In the genomic region with DNA sequence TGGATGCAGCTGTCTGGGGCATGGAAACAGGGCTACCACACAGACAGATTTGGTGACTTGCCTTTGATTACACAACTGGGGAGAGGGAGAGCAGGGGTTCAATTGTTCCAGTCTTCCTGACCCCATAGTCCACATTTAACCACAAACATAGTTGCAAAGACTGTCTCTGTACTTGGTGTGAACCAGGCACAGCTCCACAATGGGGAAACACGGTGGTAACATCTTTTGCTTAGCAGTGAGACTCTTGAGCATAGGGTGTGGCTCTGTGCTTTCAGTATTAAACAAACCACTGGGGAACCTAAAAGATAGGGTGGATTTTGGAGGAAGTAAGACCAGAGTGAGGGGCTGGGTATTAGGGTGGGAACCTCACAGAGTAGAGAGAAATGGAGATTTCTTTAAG, we compare ENCODE assay signal across 24 mouse cellular contexts. TPM values are rescaled to one million over a fixed set of nuclear protein-coding genes. Genes with fewer than 3 reads are reported as not detected.
DNase-seq lines count a peak whose midpoint lies in the region; ATAC-seq and TF ChIP-seq lines count a peak whose summit lies in the region.
"Had no signal": no experiment of that assay in that cellular context is flagged by ENCODE, and none has a peak within 500 bp of the region (broad histone marks: within the 10 kb centered on the region; RNA-seq: fewer than 3 reads in every experiment).

No protein-coding gene starts in this region.

- no peak overlapping the region for H3K4me3 ChIP-seq in CH12.LX (replicated peaks in 1 of 3; ENCODE audit: low read depth in 2 of 3, low read length in 2 of 3, poor library complexity in 1 of 3)
- no peak overlapping the region for H3K4me3 ChIP-seq in heart, embryonic 11.5 days (ENCODE audit: low read depth, low read length)
- H3K4me3 ChIP-seq: forebrain, embryonic 10.5 days; forebrain, embryonic 13.5 days; heart, embryonic 13.5 days; hindbrain, embryonic 12.5 days; hindbrain, embryonic 15.5 days had no signal

- ATAC-seq in granulocyte monocyte progenitor cell, adult 5-6 weeks (replicated peaks; ENCODE audit: poor library complexity, severe bottlenecking): peak; percentile 87
- ATAC-seq in monocyte, adult 5-6 weeks (replicated peaks; ENCODE audit: insufficient number of reproducible peaks, low FRiP score, low TSS enrichment, poor library complexity, severe bottlenecking): peak; percentile 86
- ATAC-seq in heart, embryonic 11.5 days (replicated peaks; ENCODE audit: insufficient number of reproducible peaks, low FRiP score, low TSS enrichment): no peak
- ATAC-seq: forebrain, embryonic 13.5 days; forebrain, embryonic 16.5 days had no signal

- WGBS in heart, embryonic 11.5 days (ENCODE audit: insufficient replicate concordance): 76% methylated on average over 1 of the region's 1 CpGs

- H3K36me3 ChIP-seq in CH12.LX (replicated peaks in 1 of 2; ENCODE audit: control insufficient read depth in 1 of 2, insufficient read depth in 1 of 2, low read length in 1 of 2): no peaks in the 10 kb centered on the region
- no peaks in the 10 kb centered on the region for H3K36me3 ChIP-seq in heart, embryonic 11.5 days (ENCODE audit: control insufficient read depth, insufficient read depth, low read length)
- H3K36me3 ChIP-seq: forebrain, embryonic 10.5 days; G1E; heart, embryonic 13.5 days; hindbrain, embryonic 12.5 days; hindbrain, embryonic 15.5 days had no signal

- no peaks in the 10 kb centered on the region for H3K9me3 ChIP-seq in CH12.LX (replicated peaks; ENCODE audit: low read length)
- H3K9me3 ChIP-seq in heart, embryonic 11.5 days (replicated peaks; ENCODE audit: control insufficient read depth, low read length): no peaks in the 10 kb centered on the region
- H3K9me3 ChIP-seq: forebrain, embryonic 10.5 days; forebrain, embryonic 13.5 days; G1E; heart, embryonic 13.5 days; hindbrain, embryonic 12.5 days; hindbrain, embryonic 15.5 days had no signal

- dilution Hi-C loops in CH12.LX (cut with MboI; ENCODE audit: extremely low pct_ligation_motif_present, extremely low pct_unique_long_range_greater_than_20kb, low sequenced_read_pairs): no loop called here

- in situ Hi-C loops in CH12.LX (cut with MboI; ENCODE audit: low pct_ligation_motif_present, low pct_unique_long_range_greater_than_20kb, low sequenced_read_pairs): no loop called here

- no peaks in the 10 kb centered on the region for H3K79me2 ChIP-seq in CH12.LX (replicated peaks; ENCODE audit: control insufficient read depth, extremely low read depth, insufficient read depth, poor library complexity, severe bottlenecking)

- TF ChIP-seq RAD21 in CH12.LX (IDR thresholded peaks at IDR 0.05; ENCODE audit: low read depth, low read length): no peak

- no peak overlapping the region for H3K9ac ChIP-seq in CH12.LX (ENCODE audit: insufficient read depth, low read depth)
- no peak overlapping the region for H3K9ac ChIP-seq in heart, embryonic 11.5 days (ENCODE audit: low read depth, low read length)
- H3K9ac ChIP-seq: forebrain, embryonic 13.5 days; heart, embryonic 13.5 days; hindbrain, embryonic 12.5 days; hindbrain, embryonic 15.5 days had no signal

- TF ChIP-seq EP300 in CH12.LX (IDR thresholded peaks at IDR 0.05; ENCODE audit: low read length): no peak

- H3K4me1 ChIP-seq in CH12.LX (ENCODE audit: control insufficient read depth in 1 of 2, insufficient read depth in 2 of 2): peaks cover 3 to 8% of the 10 kb centered on the region in 2 experiments; a peak in 3 of 4 replicates
- H3K4me1 ChIP-seq in heart, embryonic 11.5 days (ENCODE audit: control insufficient read depth, insufficient read depth, low read length): no peaks in the 10 kb centered on the region
- H3K4me1 ChIP-seq: forebrain, embryonic 10.5 days; forebrain, embryonic 13.5 days; heart, embryonic 13.5 days; hindbrain, embryonic 12.5 days; hindbrain, embryonic 15.5 days had no signal

- 0 out of 2 replicates have a peak overlapping the region, but pooled peaks have one; percentile 13 for H3K4me2 ChIP-seq in CH12.LX (ENCODE audit: insufficient read depth, low read depth, poor library complexity, severe bottlenecking)
- H3K4me2 ChIP-seq in heart, embryonic 11.5 days: no peak overlapping the region
- H3K4me2 ChIP-seq: forebrain, embryonic 13.5 days; heart, embryonic 13.5 days; hindbrain, embryonic 12.5 days; hindbrain, embryonic 15.5 days had no signal

- no peak for TF ChIP-seq CTCF in CH12.LX (conservative IDR thresholded peaks at IDR 0.05 in 1 of 2, IDR thresholded peaks at IDR 0.05 in 1 of 2; ENCODE audit: low read depth in 2 of 2, low read length in 2 of 2)

- H3K27me3 ChIP-seq in CH12.LX (replicated peaks): no peaks in the 10 kb centered on the region
- no peaks in the 10 kb centered on the region for H3K27me3 ChIP-seq in heart, embryonic 11.5 days (ENCODE audit: control insufficient read depth, insufficient read depth, low read length)
- H3K27me3 ChIP-seq: forebrain, embryonic 13.5 days; heart, embryonic 13.5 days; hindbrain, embryonic 12.5 days; hindbrain, embryonic 15.5 days had no signal

- no peak for TF ChIP-seq POLR2A in CH12.LX (IDR thresholded peaks at IDR 0.05; ENCODE audit: low read depth, low read length)

- H3K27ac ChIP-seq in CH12.LX (ENCODE audit: insufficient read depth, low read depth): no peak overlapping the region
- H3K27ac ChIP-seq in heart, embryonic 11.5 days (ENCODE audit: low read depth, low read length): no peak overlapping the region
- H3K27ac ChIP-seq: forebrain, embryonic 10.5 days; forebrain, embryonic 13.5 days; heart, embryonic 13.5 days; hindbrain, embryonic 12.5 days; hindbrain, embryonic 15.5 days had no signal

- DNase-seq in 416B (ENCODE audit: low read depth) (peak; percentile 45), CH12.LX (ENCODE audit: extremely low read depth) (no peak)
- no peak for DNase-seq in right cerebral cortex, postnatal 14 days
- DNase-seq in kidney, adult 11 months: no peak
- DNase-seq: adrenal gland, adult 2 months; adrenal gland, postnatal 14 days; cerebellum, adult 11-12 months; cerebellum, adult 8-10 months; cerebellum, postnatal 10 days; cerebellum, postnatal 36 days; gastrocnemius, postnatal 10 days; gastrocnemius, postnatal 36 days; heart, adult 11 months; heart, postnatal 14 days had no signal

TF ChIP-seq in CH12.LX, 34 proteins besides CTCF, POLR2A, EP300 and RAD21:
- TF ChIP-seq TBP (conservative IDR thresholded peaks at IDR 0.05; ENCODE audit: low read depth, low read length): no peak
- no peak for TF ChIP-seq MAZ (IDR thresholded peaks at IDR 0.05; ENCODE audit: low read depth, low read length)
- TF ChIP-seq MEF2A (IDR thresholded peaks at IDR 0.05; ENCODE audit: borderline replicate concordance, low read depth, low read length): no peak
- TF ChIP-seq NRF1 (IDR thresholded peaks at IDR 0.05; ENCODE audit: low read depth, low read length): no peak
- no peak for TF ChIP-seq ZMIZ1 (IDR thresholded peaks at IDR 0.05; ENCODE audit: low read depth, low read length)

RNA-seq across cellular contexts. Expression of gene Rgs2, which starts 47.9 kb away (rescaled TPM):
- total RNA-seq in CH12.LX (2012; rRNA removed) (3.2 and 3.4 TPM in 2 replicates), CH12.LX (2014; rRNA removed) (10.8 and 11.0 TPM in 2 replicates)
- 13.1 and 14.7 TPM in 2 replicates for polyA plus RNA-seq in CH12.LX (2012; ENCODE audit: insufficient read length, low read depth)
- total RNA-seq in granulocyte monocyte progenitor cell, adult 5-6 weeks (2014; fragmentation: Nextera tagmentation): 55.0 and 90.4 TPM in 2 replicates
- 98.1 and 98.8 TPM in 2 replicates for total RNA-seq in granulocyte monocyte progenitor cell, adult 5-6 weeks (2017)
- 463 to 869 TPM (median 773 TPM) in 3 replicates for total RNA-seq in monocyte, adult 5-6 weeks (2017)
- polyA plus RNA-seq in heart, embryonic 11.5 days (2014; fragmentation: Nextera tagmentation; extraction: Ambion mirVana): 20.2 and 20.9 TPM in 2 replicates

Comparison
In these comparisons a context has a peak if more than half of its experiments do, and no peak if none do; other contexts are left out.
1. RNA of gene Rgs2, which starts 47.9 kb away (total RNA-seq): 463 to 869 TPM in monocyte, adult 5-6 weeks and 55.0 to 98.8 TPM in granulocyte monocyte progenitor cell, adult 5-6 weeks; 3.2 to 11.0 TPM in CH12.LX; every median in the first group is over 4 times any median in the second.